Mouse (Mus musculus): ENCODE data around the gene Hecw2. TPM values are rescaled to one million over a fixed set of nuclear protein-coding genes. Genes with fewer than 3 reads are reported as not detected.

The Hecw2 gene
- polyA plus RNA-seq, 1 experiment from 2014 or later, result 7.9 TPM

DNA sequence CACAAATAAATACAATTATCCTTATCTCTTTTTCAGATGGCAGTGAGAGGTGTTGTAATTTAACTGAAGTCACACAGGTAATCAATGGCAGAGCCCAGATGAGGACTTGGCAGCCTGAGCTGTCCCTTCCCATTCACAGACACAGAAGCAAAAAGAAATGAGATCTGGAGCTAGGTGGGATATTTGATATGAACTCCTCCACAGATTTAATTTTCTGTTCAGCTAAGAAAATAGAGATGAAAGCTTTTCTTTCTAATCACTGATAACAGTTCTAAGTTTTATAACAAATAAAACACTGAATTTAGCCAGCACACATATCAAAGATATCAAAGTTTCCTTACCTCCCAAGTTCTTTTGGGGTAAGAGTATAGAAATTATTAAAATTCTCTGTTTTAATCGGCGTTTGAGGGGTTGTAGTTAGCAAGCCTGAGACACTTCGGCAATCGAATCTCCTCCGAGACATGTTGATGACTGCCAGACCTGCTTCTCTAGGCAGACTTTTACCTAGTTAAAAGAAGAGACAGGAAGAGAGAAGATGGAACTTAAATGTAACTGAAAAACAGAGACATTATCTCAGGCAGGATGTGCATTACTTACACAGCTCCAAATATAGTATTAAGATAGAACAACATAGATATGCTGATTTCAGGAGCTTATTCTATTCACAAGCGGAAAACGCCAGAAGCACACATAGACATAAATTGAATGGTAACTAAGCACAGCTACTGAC, 418.6 kb downstream of the Hecw2 start:
- Histone ChIP-seq H3K27ac (no peak overlapping the region), H3K4me3 (replicated peaks; ENCODE audit: low read length) (no peak overlapping the region), H3K9ac (no peak overlapping the region), H3K4me1 (replicated peaks; ENCODE audit: control insufficient read depth, insufficient read depth, low read length) (no peaks in the 10 kb centered on the region), H3K36me3 (replicated peaks; ENCODE audit: control insufficient read depth, insufficient read depth) (no peaks in the 10 kb centered on the region), H3K9me3 (ENCODE audit: control insufficient read depth, low read length) (no peaks in the 10 kb centered on the region), H3K27me3 (ENCODE audit: control insufficient read depth, insufficient read depth, low read length) (no peaks in the 10 kb centered on the region), H3K4me2 (replicated peaks) (no peak overlapping the region)
- no peak for DNase-seq (ENCODE audit: low spot score)
- no peak for ATAC-seq (ENCODE audit: low FRiP score)
- WGBS, result 98% methylated on average over 7 of the region's 7 CpGs

GRCm38 (mm10) chr1:53775545-53775944, 419.4 kb downstream of the Hecw2 start:
- 92% methylated on average over 2 of the region's 2 CpGs for WGBS
- Histone ChIP-seq H3K27ac (no peak overlapping the region), H3K27me3 (ENCODE audit: control insufficient read depth, insufficient read depth, low read length) (no peaks in the 10 kb centered on the region)

GRCm38 (mm10) chr1:53775036-53775435, 419.9 kb downstream of the Hecw2 start:
- Histone ChIP-seq H3K4me3 (replicated peaks; ENCODE audit: low read length) (no peak overlapping the region), H3K27ac (no peak overlapping the region), H3K9me3 (ENCODE audit: control insufficient read depth, low read length) (no peaks in the 10 kb centered on the region), H3K36me3 (replicated peaks; ENCODE audit: control insufficient read depth, insufficient read depth) (no peaks in the 10 kb centered on the region), H3K27me3 (ENCODE audit: control insufficient read depth, insufficient read depth, low read length) (no peaks in the 10 kb centered on the region), H3K4me2 (replicated peaks) (no peak overlapping the region), H3K4me1 (replicated peaks; ENCODE audit: control insufficient read depth, insufficient read depth, low read length) (no peaks in the 10 kb centered on the region), H3K9ac (no peak overlapping the region)
- WGBS, result 89% methylated on average over 6 of the region's 6 CpGs
- no peak for ATAC-seq (ENCODE audit: low FRiP score)
- DNase-seq (ENCODE audit: low spot score), result no peak

More at GRCm38 (mm10) chr1:53775545-53775944, 419.4 kb downstream of the Hecw2 start:
- H3K36me3 ChIP-seq (replicated peaks; ENCODE audit: control insufficient read depth, insufficient read depth), result no peaks in the 10 kb centered on the region
- H3K9me3 ChIP-seq (ENCODE audit: control insufficient read depth, low read length), result no peaks in the 10 kb centered on the region
- ATAC-seq (ENCODE audit: low FRiP score), result no peak
- no peak overlapping the region for H3K9ac ChIP-seq
- H3K4me1 ChIP-seq (replicated peaks; ENCODE audit: control insufficient read depth, insufficient read depth, low read length), result no peaks in the 10 kb centered on the region
- H3K4me2 ChIP-seq (replicated peaks), result no peak overlapping the region
- no peak for DNase-seq (ENCODE audit: low spot score)
- no peak overlapping the region for H3K4me3 ChIP-seq (replicated peaks; ENCODE audit: low read length)

- Histone ChIP-seq H3K27ac (no peak overlapping the region), H3K4me2 (replicated peaks) (no peak overlapping the region), H3K4me1 (replicated peaks; ENCODE audit: control insufficient read depth, insufficient read depth, low read length) (no peaks in the 10 kb centered on the region), H3K36me3 (replicated peaks; ENCODE audit: control insufficient read depth, insufficient read depth) (no peaks in the 10 kb centered on the region), H3K4me3 (replicated peaks; ENCODE audit: low read length) (no peak overlapping the region), H3K9ac (no peak overlapping the region), H3K27me3 (ENCODE audit: control insufficient read depth, insufficient read depth, low read length) (no peaks in the 10 kb centered on the region), H3K9me3 (ENCODE audit: control insufficient read depth, low read length) (no peaks in the 10 kb centered on the region)
- ATAC-seq (ENCODE audit: low FRiP score) (no peak), DNase-seq (ENCODE audit: low spot score) (no peak)
- WGBS, result 95% methylated on average over 3 of the region's 3 CpGs
Observed at GRCm38 (mm10) chr1:53774571-53774970, 420.4 kb downstream of the Hecw2 start.

- H3K27ac ChIP-seq, result no peak overlapping the region
Observed at GRCm38 (mm10) chr1:53773994-53774393, 421.0 kb downstream of the Hecw2 start.

GRCm38 (mm10) chr1:53772967-53773366, 422.0 kb downstream of the Hecw2 start:
- Histone ChIP-seq H3K9me3 (ENCODE audit: control insufficient read depth, low read length) (no peaks in the 10 kb centered on the region), H3K4me1 (replicated peaks; ENCODE audit: control insufficient read depth, insufficient read depth, low read length) (no peaks in the 10 kb centered on the region), H3K27ac (no peak overlapping the region), H3K9ac (no peak overlapping the region), H3K27me3 (ENCODE audit: control insufficient read depth, insufficient read depth, low read length) (no peaks in the 10 kb centered on the region), H3K4me2 (replicated peaks) (no peak overlapping the region), H3K36me3 (replicated peaks; ENCODE audit: control insufficient read depth, insufficient read depth) (no peaks in the 10 kb centered on the region), H3K4me3 (replicated peaks; ENCODE audit: low read length) (no peak overlapping the region)
- ATAC-seq (ENCODE audit: low FRiP score) (no peak), DNase-seq (ENCODE audit: low spot score) (no peak)
- WGBS, result 90% methylated on average over 3 of the region's 3 CpGs

More at GRCm38 (mm10) chr1:53773994-53774393, 421.0 kb downstream of the Hecw2 start:
- Histone ChIP-seq H3K9me3 (ENCODE audit: control insufficient read depth, low read length) (no peaks in the 10 kb centered on the region), H3K4me3 (replicated peaks; ENCODE audit: low read length) (no peak overlapping the region), H3K9ac (no peak overlapping the region), H3K4me1 (replicated peaks; ENCODE audit: control insufficient read depth, insufficient read depth, low read length) (no peaks in the 10 kb centered on the region), H3K4me2 (replicated peaks) (no peak overlapping the region), H3K27me3 (ENCODE audit: control insufficient read depth, insufficient read depth, low read length) (no peaks in the 10 kb centered on the region), H3K36me3 (replicated peaks; ENCODE audit: control insufficient read depth, insufficient read depth) (no peaks in the 10 kb centered on the region)
- no peak for ATAC-seq (ENCODE audit: low FRiP score)
- no peak for DNase-seq (ENCODE audit: low spot score)
- 57% methylated on average over 6 of the region's 6 CpGs for WGBS

GRCm38 (mm10) chr1:53771476-53771875, 423.5 kb downstream of the Hecw2 start:
- Histone ChIP-seq H3K9ac (no peak overlapping the region), H3K4me1 (replicated peaks; ENCODE audit: control insufficient read depth, insufficient read depth, low read length) (no peaks in the 10 kb centered on the region), H3K27me3 (ENCODE audit: control insufficient read depth, insufficient read depth, low read length) (no peaks in the 10 kb centered on the region), H3K27ac (no peak overlapping the region), H3K9me3 (ENCODE audit: control insufficient read depth, low read length) (no peaks in the 10 kb centered on the region), H3K4me2 (replicated peaks) (no peak overlapping the region), H3K36me3 (replicated peaks; ENCODE audit: control insufficient read depth, insufficient read depth) (no peaks in the 10 kb centered on the region), H3K4me3 (replicated peaks; ENCODE audit: low read length) (no peak overlapping the region)
- ATAC-seq (ENCODE audit: low FRiP score) (no peak), DNase-seq (ENCODE audit: low spot score) (no peak)
- WGBS, result 93% methylated on average over 6 of the region's 6 CpGs

DNA sequence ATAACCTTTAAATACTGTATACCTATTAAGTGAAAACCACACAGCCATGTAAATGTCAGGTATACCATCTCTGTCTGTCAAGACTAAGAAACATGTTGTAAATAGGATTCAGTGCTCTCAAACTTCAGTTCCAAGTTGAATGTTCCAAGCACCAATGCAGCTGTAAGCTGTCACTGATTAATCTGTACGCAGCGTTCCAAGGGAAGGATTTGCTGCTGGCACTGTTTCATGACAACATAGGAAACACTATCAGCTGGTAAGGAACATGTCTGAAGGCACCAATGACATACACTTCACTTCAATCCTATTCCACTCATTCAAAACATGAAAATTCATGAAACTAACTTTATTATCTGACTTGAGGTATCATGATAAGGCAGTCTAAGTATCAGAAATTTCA, 428.9 kb downstream of the Hecw2 start:
- ATAC-seq (ENCODE audit: low FRiP score) (no peak), DNase-seq (ENCODE audit: low spot score) (no peak)
- Histone ChIP-seq H3K4me3 (replicated peaks; ENCODE audit: low read length) (no peak overlapping the region), H3K36me3 (replicated peaks; ENCODE audit: control insufficient read depth, insufficient read depth) (no peaks in the 10 kb centered on the region; the same call in 1 of the 2 replicates), H3K9ac (no peak overlapping the region), H3K4me2 (replicated peaks) (no peak overlapping the region), H3K27me3 (ENCODE audit: control insufficient read depth, insufficient read depth, low read length) (no peaks in the 10 kb centered on the region), H3K27ac (no peak overlapping the region), H3K4me1 (replicated peaks; ENCODE audit: control insufficient read depth, insufficient read depth, low read length) (no peaks in the 10 kb centered on the region), H3K9me3 (ENCODE audit: control insufficient read depth, low read length) (no peaks in the 10 kb centered on the region)
- 83% methylated on average over 2 of the region's 2 CpGs for WGBS

- 93% methylated on average over 4 of the region's 4 CpGs for WGBS
- H3K4me1 ChIP-seq (replicated peaks; ENCODE audit: control insufficient read depth, insufficient read depth, low read length), result no peaks in the 10 kb centered on the region
- H3K27ac ChIP-seq, result no peak overlapping the region
- no peak overlapping the region for H3K9ac ChIP-seq
- no peak overlapping the region for H3K4me2 ChIP-seq (replicated peaks)
- no peaks in the 10 kb centered on the region for H3K9me3 ChIP-seq (ENCODE audit: control insufficient read depth, low read length)
- no peaks in the 10 kb centered on the region; the same call in 1 of the 2 replicates for H3K36me3 ChIP-seq (replicated peaks; ENCODE audit: control insufficient read depth, insufficient read depth)
- no peaks in the 10 kb centered on the region for H3K27me3 ChIP-seq (ENCODE audit: control insufficient read depth, insufficient read depth, low read length)
- ATAC-seq (ENCODE audit: low FRiP score), result no peak
- DNase-seq (ENCODE audit: low spot score), result no peak
- H3K4me3 ChIP-seq (replicated peaks; ENCODE audit: low read length), result no peak overlapping the region
Observed at GRCm38 (mm10) chr1:53757316-53757715, 437.7 kb downstream of the Hecw2 start.

Measured in hindbrain, embryonic 14.5 days (tissue).